8 mouse cellular contexts compared by ENCODE assay signal in the genomic region with DNA sequence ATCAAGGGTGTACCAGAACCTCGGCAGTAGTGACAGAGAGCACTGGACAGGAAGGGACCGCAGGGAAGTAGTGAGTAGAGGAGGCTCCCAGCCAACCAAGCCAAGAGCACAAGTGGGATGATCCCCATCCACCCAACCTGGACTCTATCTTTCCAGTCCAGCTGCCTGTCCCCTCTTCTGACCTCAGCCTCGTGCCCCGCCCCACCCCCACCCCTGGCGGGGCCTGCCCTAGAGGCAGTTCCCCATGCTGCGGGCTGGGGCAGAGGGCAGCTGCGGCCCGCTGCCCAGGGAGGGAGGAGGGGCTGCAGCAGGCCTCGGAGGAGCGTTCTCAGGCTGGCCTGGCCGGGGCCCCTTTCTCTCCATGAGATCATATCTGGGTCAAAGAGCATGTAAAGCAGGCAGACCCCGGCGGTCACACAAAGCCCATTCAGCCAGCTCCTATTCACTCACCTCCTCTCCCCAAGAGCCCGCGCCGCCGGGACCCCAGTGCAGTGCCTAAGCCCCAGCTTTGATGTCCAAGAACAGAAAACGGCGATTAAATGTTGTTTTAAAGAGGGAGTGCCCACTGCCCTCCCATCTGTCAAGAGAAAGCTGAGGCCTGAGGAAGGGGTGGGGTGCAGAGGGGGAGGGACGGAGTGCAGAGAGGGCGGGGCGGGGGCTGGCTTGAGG. TPM values are rescaled to one million over a fixed set of nuclear protein-coding genes. Genes with fewer than 3 reads are reported as not detected.
A peak's percentile ranks its signal among the peaks of the same experiment; 100 is the strongest.
DNase-seq lines count a peak whose midpoint lies in the region; ATAC-seq lines count a peak whose summit lies in the region.

No protein-coding gene starts in this region.

- peak; percentile 70 for ATAC-seq in forebrain, embryonic 14.5 days

- H3K4me1 ChIP-seq in forebrain, embryonic 14.5 days (ENCODE audit: control insufficient read depth, insufficient read depth, low read length) = peaks cover 25% of the 10 kb centered on the region

- H3K27ac ChIP-seq in forebrain, embryonic 14.5 days (ENCODE audit: low read depth, low read length) = no peak overlapping the region

- H3K4me3 ChIP-seq in forebrain, embryonic 14.5 days (ENCODE audit: low read depth, low read length) = peak overlapping the region; percentile 13; the same call in 1 of the 2 replicates

- peak overlapping the region; percentile 48 for H3K9ac ChIP-seq in forebrain, embryonic 14.5 days (ENCODE audit: low read length)

- H3K36me3 ChIP-seq in forebrain, embryonic 14.5 days (ENCODE audit: control insufficient read depth, insufficient read depth, low read length) = no peaks in the 10 kb centered on the region

- intact Hi-C loops in heart, postnatal 14 days (cut with DNase I) = loop anchor here (1.0 to 2.0 kb wide), 2 partner anchors 74 to 88 kb away; no protein-coding TSS in a partner anchor

- H3K4me2 ChIP-seq in forebrain, embryonic 14.5 days (ENCODE audit: low read length) = peak overlapping the region; percentile 44

- H3K9me3 ChIP-seq in forebrain, embryonic 14.5 days (replicated peaks; ENCODE audit: control insufficient read depth, low read length) = no peaks in the 10 kb centered on the region

- DNase-seq in thymus, postnatal 4 days = peak; percentile 56
- DNase-seq in thymus, postnatal 0 days (ENCODE audit: low spot score) = no peak
- DNase-seq in forebrain, embryonic 14.5 days (ENCODE audit: low spot score) = peak; percentile 63
- DNase-seq in heart, postnatal 14 days = peak; percentile 71 to 81
- peak; percentile 50 for DNase-seq in kidney, postnatal 10 days
- peak; percentile 60 for DNase-seq in lung, postnatal 10 days
- DNase-seq in retina, postnatal 1 day = peak; percentile 92
- no peak for DNase-seq in spleen, postnatal 36 days (ENCODE audit: low spot score in 2 of 2)

- no peaks in the 10 kb centered on the region; the same call in 1 of the 2 replicates for H3K27me3 ChIP-seq in forebrain, embryonic 14.5 days (replicated peaks; ENCODE audit: control insufficient read depth, insufficient read depth, low read length)

- 1% methylated on average over 20 of the region's 22 CpGs for WGBS in forebrain, embryonic 14.5 days

RNA-seq across cellular contexts. Expression of a gene that starts 44.3 kb away (rescaled TPM):
- polyA plus RNA-seq in thymus, postnatal 0 days (2015; fragmentation: Nextera tagmentation; extraction: Ambion mirVana) = 1.7 and 2.2 TPM in 2 replicates
- 0.72 and 1.1 TPM in 2 replicates for polyA plus RNA-seq in forebrain, embryonic 14.5 days (2014; fragmentation: Nextera tagmentation; extraction: Ambion mirVana)
- 10 to 100 TPM in 1 of 2 experiments, 1 to 10 TPM in 1; 9.0 to 10.9 TPM for total RNA-seq in heart, postnatal 14 days (2021)

Comparison
In these comparisons a context has a peak if more than half of its experiments do, and no peak if none do; other contexts are left out.
1. DNase-seq: peak in thymus, postnatal 4 days (single experiment), forebrain, embryonic 14.5 days (single experiment), heart, postnatal 14 days (2 of 2), kidney, postnatal 10 days (single experiment), lung, postnatal 10 days (single experiment) and retina, postnatal 1 day (single experiment); none in thymus, postnatal 0 days (single experiment) and spleen, postnatal 36 days (0 of 2).